Mouse (Mus musculus) ovary, adult 18-20 months (tissue): ENCODE data around the gene Miga2.

ENCODE experiments used
- DNase-seq: peaks from one replicate; pipeline ENCODE4 v3.0.0; 2022; ENCODE audit warnings: low spot score, mixed read lengths

The Miga2 gene

GRCm38 (mm10) chr2:30358533-30359531, 5.2 kb upstream of the Miga2 start, which contains the start of gene Sh3glb2:
Sh3glb2 (minus strand) TSS chr2:30359337.
- peak; percentile 66 for DNase-seq

DNA sequence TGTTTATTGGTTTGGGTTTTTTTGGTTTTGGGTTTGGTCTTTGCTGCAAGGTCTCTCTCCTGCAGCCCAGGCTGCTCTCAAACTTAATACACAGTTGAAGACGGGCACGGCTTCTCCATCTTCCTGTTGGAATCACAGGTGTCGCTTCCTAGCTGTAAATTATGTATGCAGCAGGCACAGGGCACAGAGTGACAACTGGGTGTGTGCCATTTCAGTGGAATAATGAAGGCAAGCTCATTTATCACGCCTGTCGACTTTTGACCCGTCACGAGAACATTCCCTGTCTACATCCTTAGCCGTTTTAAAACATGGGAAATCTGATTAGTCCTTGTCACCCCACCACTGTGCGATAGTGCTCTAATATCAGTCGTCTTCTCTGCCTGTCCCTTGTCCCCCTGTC, 3.4 kb upstream of the Miga2 start:
- DNase-seq = no peak

DNA sequence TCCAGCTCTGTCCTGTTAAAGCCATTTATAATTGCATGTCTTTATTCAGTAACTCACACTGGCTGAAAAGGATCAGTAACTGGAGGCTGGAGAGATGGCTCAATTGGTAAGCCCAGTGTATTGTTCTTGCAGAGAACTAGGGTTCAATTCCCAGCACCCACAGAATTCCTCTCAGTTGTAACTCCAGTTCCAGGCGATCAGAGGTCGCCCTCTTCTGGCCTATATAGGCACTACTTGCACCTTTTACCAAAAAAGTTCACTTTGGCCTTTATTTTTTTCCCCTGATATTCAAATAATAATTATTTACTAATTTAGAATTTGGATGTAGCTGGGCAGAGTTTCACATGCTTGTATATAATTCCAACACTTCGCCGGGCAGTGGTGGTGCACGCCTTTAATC, 1.2 kb upstream of the Miga2 start:
- no peak for DNase-seq

- DNase-seq = no peak
Measured at GRCm38 (mm10) chr2:30365281-30366069, 1.4 kb downstream of the Miga2 start.

GRCm38 (mm10) chr2:30366203-30366602, 2.2 kb downstream of the Miga2 start:
- no peak for DNase-seq

GRCm38 (mm10) chr2:30371544-30371943, 7.5 kb downstream of the Miga2 start:
- DNase-seq = no peak

DNA sequence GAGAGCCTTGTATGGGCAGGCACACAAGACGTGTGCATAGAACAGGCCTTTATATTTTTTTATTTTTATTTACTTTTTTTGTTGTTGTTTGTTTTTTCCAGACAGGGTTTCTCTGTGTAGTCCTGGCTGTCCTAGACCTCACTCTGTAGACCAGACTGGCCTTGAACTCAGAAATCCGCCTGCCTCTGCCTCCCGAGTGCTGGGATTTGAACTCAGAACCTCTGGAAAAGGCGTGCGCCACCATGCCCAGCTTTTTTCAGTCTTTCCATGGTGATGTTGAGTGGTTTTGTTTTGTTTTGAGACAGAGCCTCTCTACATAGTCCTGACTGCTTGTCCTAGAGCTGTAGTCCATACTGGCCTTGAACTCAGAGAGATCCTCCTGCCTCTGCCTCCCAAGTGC, 8.7 kb downstream of the Miga2 start:
- DNase-seq = no peak

DNA sequence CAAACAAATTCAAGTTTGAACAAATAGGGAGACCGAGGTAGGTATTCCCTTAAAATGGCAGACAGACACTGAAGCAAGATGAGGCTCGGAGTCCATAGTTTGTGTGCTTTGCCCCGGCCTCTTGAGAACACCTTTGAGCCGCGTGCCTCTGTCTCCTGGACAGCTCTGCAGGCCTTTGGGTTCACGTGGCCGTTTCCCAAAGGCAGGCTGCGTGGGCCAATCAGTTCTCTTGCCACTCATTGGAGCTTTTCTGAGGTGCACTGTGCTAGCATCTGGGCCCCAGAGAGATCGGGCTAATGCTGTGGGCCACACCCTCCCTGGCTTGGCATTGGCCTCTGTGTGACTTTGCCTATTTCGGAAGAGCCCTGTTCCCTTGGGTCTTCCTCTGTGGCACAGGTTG, 11.9 kb downstream of the Miga2 start:
- DNase-seq = no peak

DNA sequence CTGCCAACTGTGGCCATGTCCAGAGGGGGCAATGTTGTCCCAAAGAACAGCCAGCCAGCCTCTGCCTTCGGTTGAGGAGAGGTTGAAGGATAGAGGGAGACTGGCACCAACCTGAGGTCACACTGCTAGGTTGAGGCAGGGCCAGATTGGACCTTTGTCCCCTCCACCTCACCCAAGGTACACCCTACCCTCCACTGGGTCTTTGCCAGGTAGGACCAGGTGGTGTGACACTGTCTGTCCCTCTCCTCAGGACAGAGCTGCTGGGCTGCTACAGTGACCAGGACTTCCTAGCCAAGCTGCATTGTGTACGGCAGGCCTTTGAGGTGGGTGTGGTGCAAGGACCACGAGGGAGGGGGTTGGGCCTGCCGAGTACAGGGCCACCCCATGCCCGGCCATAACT, 13.7 kb downstream of the Miga2 start:
- DNase-seq = no peak

DNA sequence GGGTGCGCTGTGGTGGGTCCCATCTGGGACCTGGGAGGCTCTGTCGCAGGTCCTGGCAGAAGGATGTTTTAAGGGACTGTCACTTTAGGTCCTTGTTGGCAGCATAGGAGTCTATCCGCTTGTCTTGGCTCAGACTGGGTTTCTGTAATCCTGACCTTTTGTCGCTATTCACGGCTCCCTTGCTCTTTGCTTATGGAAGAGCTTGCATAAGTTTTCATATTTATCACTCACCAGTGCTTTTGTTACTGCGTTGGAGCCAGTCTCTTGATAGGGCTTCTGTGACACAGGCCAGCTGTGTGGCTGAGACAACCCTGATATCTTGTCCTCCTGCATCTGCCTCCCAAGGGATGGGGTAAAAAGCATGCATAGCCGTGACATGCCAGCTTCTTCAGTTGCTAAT, 15.3 kb downstream of the Miga2 start:
- no peak for DNase-seq

DNA sequence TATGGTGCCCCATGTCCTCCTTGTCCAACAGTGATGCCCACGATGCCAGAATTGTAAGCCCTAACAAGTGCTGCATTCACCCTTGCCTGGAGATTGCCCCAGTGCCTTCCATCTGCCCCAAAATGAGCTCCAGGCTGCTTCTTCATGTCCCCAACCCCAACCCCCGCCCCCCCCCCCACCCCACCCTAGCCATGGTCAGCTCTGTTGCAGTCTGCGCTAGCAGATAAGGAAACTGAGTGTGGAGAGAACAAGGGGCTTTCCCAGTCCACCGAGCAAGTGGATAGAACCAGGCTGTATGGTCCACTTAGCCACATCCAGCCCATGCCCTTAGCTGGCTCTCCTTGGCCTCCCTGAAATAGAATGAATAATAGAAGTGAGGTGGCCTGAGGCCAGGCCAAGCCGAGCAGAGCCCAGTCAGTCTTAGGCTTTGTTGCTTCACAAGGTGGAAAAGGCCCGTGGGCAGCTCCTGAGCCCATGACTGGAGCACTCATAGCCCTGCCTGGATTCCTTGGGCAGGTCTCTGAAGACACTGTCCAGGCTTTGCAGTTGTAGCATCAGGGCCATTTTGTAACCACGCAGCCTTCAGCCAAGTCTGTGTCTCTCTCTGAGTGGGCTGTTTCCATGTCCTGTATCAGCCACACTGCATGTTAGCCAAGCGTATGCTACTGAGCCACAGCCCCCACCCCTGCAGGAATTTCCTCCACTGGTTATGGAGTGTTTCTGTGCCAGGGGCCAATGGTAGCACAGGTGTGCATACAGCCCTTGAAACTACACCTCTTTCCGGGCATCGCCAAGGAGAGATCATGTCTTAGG, 16.7 kb downstream of the Miga2 start:
- DNase-seq = no peak

DNA sequence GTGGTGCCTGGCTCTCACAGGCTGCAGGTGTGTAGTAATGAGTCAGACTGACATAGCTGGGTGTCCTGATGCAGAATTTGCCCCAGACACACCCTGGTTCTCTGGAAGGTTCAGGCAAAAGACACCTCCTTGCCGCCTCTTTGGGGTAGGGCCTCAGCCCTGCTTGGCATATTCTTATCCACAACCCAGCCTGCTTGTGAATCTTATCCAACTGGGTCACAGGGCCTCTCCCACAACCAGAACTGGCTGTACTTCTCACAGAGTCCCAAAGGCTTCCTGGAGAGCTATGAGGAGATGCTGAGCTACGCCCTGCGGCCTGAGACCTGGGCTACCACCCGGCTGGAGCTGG, 17.3 kb downstream of the Miga2 start:
- DNase-seq = no peak

DNA sequence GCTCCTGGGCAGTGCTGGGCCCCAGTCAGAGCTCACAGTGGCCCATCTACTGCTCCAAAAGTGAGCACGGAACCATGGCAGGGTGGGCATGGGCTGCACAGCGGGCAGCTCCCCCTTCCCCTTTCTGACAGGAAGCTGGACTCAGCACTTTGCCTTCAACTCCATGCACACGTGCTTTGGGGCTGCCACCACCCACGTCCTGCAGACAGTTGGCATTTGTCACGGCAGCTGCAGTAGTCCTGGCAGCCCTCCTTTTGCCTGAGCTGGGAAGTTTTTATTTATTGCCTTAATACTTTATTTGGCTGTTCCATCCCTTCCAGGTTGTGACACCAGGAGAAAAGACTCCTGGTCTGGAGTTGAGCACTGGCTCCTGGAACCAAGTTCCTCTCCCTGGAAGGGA, 20.8 kb downstream of the Miga2 start:
- DNase-seq = no peak

DNA sequence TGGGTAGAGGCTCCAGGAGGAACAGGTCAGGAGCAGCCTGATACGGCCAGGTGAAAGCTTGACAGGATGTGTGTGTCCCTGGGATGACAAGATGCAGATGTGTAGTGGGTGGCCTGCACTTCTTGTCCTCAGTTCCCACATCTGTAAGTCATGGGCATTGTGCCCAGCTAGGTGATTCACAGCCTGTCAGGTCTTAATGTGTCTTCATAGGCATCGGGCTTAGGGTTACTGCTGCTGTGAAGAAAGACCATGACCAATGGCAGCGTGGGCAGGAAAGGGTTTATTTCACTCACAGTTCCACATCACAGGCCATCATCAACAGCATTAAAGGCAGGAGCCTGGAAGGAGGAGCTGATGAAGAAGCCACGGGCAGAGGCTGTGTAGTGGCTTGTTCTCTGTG, 21.6 kb downstream of the Miga2 start:
- no peak for DNase-seq

DNA sequence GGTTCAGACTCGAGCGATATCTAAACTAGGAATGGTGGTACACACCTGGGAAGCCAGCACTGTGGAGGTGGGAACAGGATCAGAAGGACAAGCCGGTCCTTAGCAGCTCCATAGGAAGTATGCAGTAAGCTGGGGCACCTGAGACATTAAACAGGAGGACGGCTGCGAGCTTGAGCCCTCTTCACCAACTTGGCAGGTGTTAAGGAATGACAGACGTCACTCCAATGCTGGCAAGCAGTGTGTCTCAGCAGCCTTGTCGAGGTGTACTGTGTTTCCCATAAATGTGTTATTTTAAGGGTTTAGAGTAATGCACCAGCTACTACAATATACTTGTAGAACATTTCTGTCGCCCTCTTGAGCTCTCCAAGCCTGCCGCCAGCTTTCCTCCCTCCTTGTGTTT, 22.9 kb downstream of the Miga2 start:
- no peak for DNase-seq

DNA sequence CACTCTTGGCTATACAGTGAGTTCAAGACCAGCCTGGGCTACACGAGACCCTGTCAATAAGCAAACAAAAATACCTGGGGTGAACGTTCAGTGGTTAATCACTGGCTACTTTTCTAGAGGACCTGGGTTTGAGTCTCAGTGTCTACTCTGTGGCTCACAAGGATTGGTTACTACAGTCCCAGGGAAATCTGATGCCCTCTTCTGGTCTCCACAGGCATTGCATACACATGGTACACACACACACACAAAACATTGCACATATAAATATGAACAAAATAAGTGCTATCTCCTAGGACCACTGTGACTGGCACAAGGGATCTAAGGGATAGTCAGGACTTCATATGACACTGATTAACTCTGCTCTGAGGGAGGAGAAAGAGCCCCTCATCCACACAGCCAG, 25.0 kb downstream of the Miga2 start:
- DNase-seq = no peak

- DNase-seq = peak; percentile 97
Measured at GRCm38 (mm10) chr2:30392114-30392576, 28.1 kb downstream of the Miga2 start, which contains the start of gene Dolpp1. Dolpp1 (plus strand) TSS chr2:30392254.

- DNase-seq = peak; percentile 63
Measured at GRCm38 (mm10) chr2:30392577-30393369, 28.7 kb downstream of the Miga2 start.

GRCm38 (mm10) chr2:30393370-30393656, 29.3 kb downstream of the Miga2 start:
- no peak for DNase-seq

DNA sequence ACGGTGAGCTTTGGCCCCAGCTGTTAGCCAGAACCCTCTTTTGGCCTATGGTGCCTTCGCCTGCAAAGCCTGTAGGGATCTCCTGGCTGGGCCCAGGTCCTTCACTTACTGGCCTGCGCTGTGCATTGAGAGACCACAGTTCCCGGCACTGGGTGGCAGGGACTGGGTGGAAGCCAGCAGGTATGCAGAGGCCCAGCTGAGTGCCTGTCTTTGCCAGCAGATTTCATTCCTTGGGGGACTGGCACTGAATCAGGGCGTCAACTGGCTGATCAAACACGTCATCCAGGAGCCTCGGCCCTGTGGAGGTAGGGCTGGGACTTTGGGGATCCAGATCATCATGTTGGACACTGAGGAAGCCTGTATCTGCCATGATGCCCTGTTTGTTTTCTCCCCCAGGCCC, 31.7 kb downstream of the Miga2 start:
- DNase-seq = no peak

- DNase-seq = no peak
Measured at GRCm38 (mm10) chr2:30396246-30396645, 32.2 kb downstream of the Miga2 start.
